Mouse (Mus musculus) kidney, postnatal 14 days (tissue): ENCODE results near the gene Vmn1r56.
"Not testable (repeated sequence)": the region's sequence is repeated elsewhere in the genome, so short reads cannot be mapped to it uniquely, and the experiment has no call there.

ENCODE experiments used
- DNase-seq: peaks from one replicate; pipeline ENCODE4 v3.0.0; 2022; ENCODE audit warnings: mixed read lengths

Gene Vmn1r56

DNA sequence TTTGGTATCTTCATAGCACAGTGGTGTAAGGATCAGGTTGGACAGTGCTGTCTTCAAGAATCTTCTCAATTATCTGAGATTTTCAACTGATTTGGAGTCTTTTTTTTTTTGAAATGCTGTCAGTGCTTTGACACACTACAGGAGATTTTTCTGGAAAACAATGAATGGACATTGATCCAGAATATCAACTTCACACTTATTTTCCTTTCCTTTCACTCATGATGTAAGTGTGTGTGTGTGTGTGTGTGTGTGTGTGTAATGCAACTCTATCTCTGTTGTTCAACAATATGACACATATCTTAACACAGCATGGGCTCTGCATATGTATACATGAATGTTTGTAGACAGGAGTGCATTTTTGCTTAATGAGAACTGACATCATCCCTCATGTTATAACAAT, at the start of gene Vmn1r56:
TSS of gene Vmn1r56 (minus strand) at position 101 of the 400 bp plus-strand sequence.
- not testable (repeated sequence) for DNase-seq

DNA sequence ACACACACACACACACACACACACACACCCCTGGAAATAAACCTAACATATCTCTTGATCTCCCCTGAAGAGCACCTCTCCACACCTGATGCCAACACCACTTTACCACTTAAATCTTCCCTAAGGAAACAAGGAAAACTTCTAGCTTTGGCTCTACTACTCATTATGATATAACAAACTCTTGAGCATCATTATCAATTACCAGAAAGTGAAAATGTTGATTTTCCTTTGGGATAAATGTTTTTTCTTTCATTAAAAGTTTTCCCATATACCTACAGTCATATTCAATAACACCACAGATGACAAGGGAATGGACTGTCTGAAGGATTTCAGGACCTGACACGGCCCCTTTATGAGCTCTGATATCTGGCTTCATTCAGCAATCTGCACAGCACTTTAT, 21.6 kb upstream of the Vmn1r56 start, which contains the start of gene Vmn1r57:
TSS of gene Vmn1r57 (plus strand) at position 301 of the 400 bp plus-strand sequence.
- not testable (repeated sequence) for DNase-seq

DNA sequence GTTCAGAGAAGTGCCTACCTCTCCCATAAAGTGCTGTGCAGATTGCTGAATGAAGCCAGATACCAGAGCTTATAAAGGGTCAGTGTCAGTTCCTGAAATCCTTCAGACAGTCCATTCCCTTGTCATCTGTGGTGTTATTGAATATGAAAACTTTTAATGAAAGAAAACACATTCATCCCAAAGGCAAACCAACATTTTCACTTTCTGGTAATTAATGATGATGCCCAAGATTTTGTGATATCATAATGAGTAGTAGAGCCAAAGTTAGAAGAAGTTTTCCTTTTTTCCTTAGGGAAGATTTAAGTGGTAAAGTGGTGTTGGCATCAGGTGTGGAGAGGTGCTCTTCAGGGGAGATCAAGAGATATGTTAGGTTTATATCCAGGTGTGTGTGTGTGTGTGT, 47.0 kb downstream of the Vmn1r56 start, which contains the start of gene Vmn1r55:
TSS of gene Vmn1r55 (minus strand) at position 101 of the 400 bp plus-strand sequence.
- not testable (repeated sequence) for DNase-seq
